Mouse (Mus musculus) spleen, adult 2 months (tissue): ENCODE measurements at regions not wholly inside any gene's neighbourhood (a gene's known extent, or its start where the extent isn't known, plus 50 kb on each side); places are given as distances from the start of the nearest gene placed in this dataset.
"Not testable (repeated sequence)": the region's sequence is repeated elsewhere in the genome, so short reads cannot be mapped to it uniquely, and the experiment has no call there.

ENCODE experiments used
- DNase-seq, 2 experiments: peaks; one replicate each; pipeline versions ENCODE4 v3.0.0 to v3.0.0-alpha.2; 2012 to 2021; ENCODE audit warnings: low spot score in 2 of 2, low read depth in 1 of 2
- H3K27ac ChIP-seq: fragments of 200-500 bp; 2 replicates; pipeline ENCODE4 v1.5.1; 2012; ENCODE audit warnings: low read length, inconsistent platforms; ENCODE audit not compliant: insufficient read depth
- H3K27me3 ChIP-seq: fragments of 200-500 bp; 2 replicates; pipeline ENCODE4 v1.6.1; 2012; ENCODE audit warnings: mild to moderate bottlenecking, moderate library complexity, low read length, inconsistent platforms; ENCODE audit not compliant: control insufficient read depth, insufficient read depth
- H3K36me3 ChIP-seq: fragments of 200-500 bp; 2 replicates; pipeline ENCODE4 v1.6.1; 2012; ENCODE audit warnings: mild to moderate bottlenecking, low read length, inconsistent platforms; ENCODE audit not compliant: control insufficient read depth, insufficient read depth
- H3K4me1 ChIP-seq: fragments of 200-500 bp; 2 replicates; pipeline ENCODE4 v1.6.1; 2011; ENCODE audit warnings: inconsistent platforms; ENCODE audit not compliant: control insufficient read depth, insufficient read depth, insufficient read length
- H3K4me3 ChIP-seq: fragments of 200-500 bp; 2 replicates; pipeline ENCODE4 v1.5.1; 2011; ENCODE audit warnings: mild to moderate bottlenecking, inconsistent platforms; ENCODE audit not compliant: insufficient read depth, insufficient read length; ENCODE audit errors: extremely low read depth
- CTCF ChIP-seq: fragments of 200-500 bp; IDR thresholded peaks from 2 replicates; pipeline ENCODE4 v1.5.1; 2011; ENCODE audit warnings: mild to moderate bottlenecking, inconsistent platforms; ENCODE audit not compliant: insufficient read depth, insufficient read length, insufficient replicate concordance; ENCODE audit errors: extremely low read depth
- POLR2A ChIP-seq: fragments of 200-500 bp; IDR thresholded peaks from 2 replicates; pipeline ENCODE4 v1.6.1; 2011; ENCODE audit warnings: low read depth, low read length, inconsistent platforms
- WGBS: fragments of 180-500 bp; shearing (Covaris S2); methylation state at CpG from one replicate; pipeline ENCODE4 v1.1.7; 2018; 5-methylcytosine and 5-hydroxymethylcytosine counted together

- not testable (repeated sequence) for H3K4me1 ChIP-seq, DNase-seq, H3K4me3 ChIP-seq, H3K27ac ChIP-seq, H3K27me3 ChIP-seq, H3K36me3 ChIP-seq
- 80% methylated on average over 3 of the region's 3 CpGs for WGBS
Measured at GRCm38 (mm10) chrX:19341231-19342007, 139.7 kb downstream of the Tex13c3 start.

GRCm38 (mm10) chrX:19313286-19313685 is 167.8 kb downstream of the Tex13c3 start:
- Histone ChIP-seq H3K4me3 (no peak overlapping the region), H3K27ac (no peak overlapping the region), H3K4me1 (no peaks in the 10 kb centered on the region), H3K36me3 (no peaks in the 10 kb centered on the region), H3K27me3 (no peaks in the 10 kb centered on the region)
- TF ChIP-seq CTCF: no peak
- no peak for TF ChIP-seq POLR2A
- 76% methylated on average over 2 of the region's 2 CpGs for WGBS
- DNase-seq: no peak

GRCm38 (mm10) chrX:19311809-19312559 is 169.1 kb downstream of the Tex13c3 start:
- 69% methylated on average over 1 of the region's 1 CpGs for WGBS
- no peaks in the 10 kb centered on the region for H3K4me1 ChIP-seq
- no peaks in the 10 kb centered on the region for H3K36me3 ChIP-seq
- no peak overlapping the region for H3K4me3 ChIP-seq
- TF ChIP-seq CTCF (no peak), POLR2A (no peak)
- H3K27ac ChIP-seq: no peak overlapping the region
- no peaks in the 10 kb centered on the region for H3K27me3 ChIP-seq
- DNase-seq: no peak

GRCm38 (mm10) chrX:19311377-19311776 is 169.7 kb downstream of the Tex13c3 start:
- DNase-seq: no peak
- Histone ChIP-seq H3K27ac (no peak overlapping the region), H3K27me3 (no peaks in the 10 kb centered on the region), H3K4me1 (no peaks in the 10 kb centered on the region), H3K36me3 (no peaks in the 10 kb centered on the region), H3K4me3 (no peak overlapping the region)
- WGBS: 24% methylated on average over 1 of the region's 1 CpGs
- TF ChIP-seq CTCF: no peak
- no peak for TF ChIP-seq POLR2A

GRCm38 (mm10) chrX:19288171-19288570 is 192.9 kb downstream of the Tex13c3 start:
- WGBS: 85% methylated on average over 2 of the region's 2 CpGs
- no peaks in the 10 kb centered on the region; the same call in 1 of the 2 replicates for H3K4me1 ChIP-seq
- TF ChIP-seq CTCF (no peak), POLR2A (no peak)
- DNase-seq: no peak
- no peak overlapping the region for H3K4me3 ChIP-seq
- H3K27me3 ChIP-seq: no peaks in the 10 kb centered on the region
- no peak overlapping the region for H3K27ac ChIP-seq
- no peaks in the 10 kb centered on the region for H3K36me3 ChIP-seq

GRCm38 (mm10) chrX:19286431-19286830 is 194.7 kb downstream of the Tex13c3 start:
- Histone ChIP-seq H3K4me3 (no peak overlapping the region), H3K4me1 (no peaks in the 10 kb centered on the region; the same call in 1 of the 2 replicates), H3K27ac (no peak overlapping the region), H3K27me3 (no peaks in the 10 kb centered on the region), H3K36me3 (no peaks in the 10 kb centered on the region)
- no peak for DNase-seq
- WGBS: 87% methylated on average over 5 of the region's 5 CpGs
- TF ChIP-seq POLR2A (no peak), CTCF (no peak)

GRCm38 (mm10) chrX:19285773-19286172 is 195.3 kb downstream of the Tex13c3 start:
- TF ChIP-seq CTCF: no peak
- no peak for TF ChIP-seq POLR2A
- WGBS: 60% methylated on average over 4 of the region's 4 CpGs
- no peak overlapping the region for H3K27ac ChIP-seq
- no peaks in the 10 kb centered on the region for H3K36me3 ChIP-seq
- no peak for DNase-seq
- H3K4me3 ChIP-seq: no peak overlapping the region
- H3K27me3 ChIP-seq: no peaks in the 10 kb centered on the region
- no peaks in the 10 kb centered on the region; the same call in 1 of the 2 replicates for H3K4me1 ChIP-seq
